Mouse (Mus musculus) liver, postnatal 0 days (tissue): ENCODE results near the gene Daam2.

Experiments
- CTCF ChIP-seq: sonication (generic); IDR thresholded peaks from 2 replicates; pipeline ENCODE4 v1.5.1; 2016; ENCODE audit warnings: antibody characterized with exemption, low read depth
- EP300 ChIP-seq: IDR thresholded peaks from 2 replicates; pipeline ENCODE4 v1.6.1; 2016; ENCODE audit warnings: antibody characterized with exemption, low read depth, mild to moderate bottlenecking

- no peak for TF ChIP-seq CTCF
- no peak for TF ChIP-seq EP300
Measured at GRCm38 (mm10) chr17:49433071-49433470, 131.1 kb downstream of the Daam2 start.
